Mouse (Mus musculus): ENCODE measurements at regions not wholly inside any gene's neighbourhood (a gene's known extent, or its start where the extent isn't known, plus 50 kb on each side); places are given as distances from the start of the nearest gene placed in this dataset.

DNA sequence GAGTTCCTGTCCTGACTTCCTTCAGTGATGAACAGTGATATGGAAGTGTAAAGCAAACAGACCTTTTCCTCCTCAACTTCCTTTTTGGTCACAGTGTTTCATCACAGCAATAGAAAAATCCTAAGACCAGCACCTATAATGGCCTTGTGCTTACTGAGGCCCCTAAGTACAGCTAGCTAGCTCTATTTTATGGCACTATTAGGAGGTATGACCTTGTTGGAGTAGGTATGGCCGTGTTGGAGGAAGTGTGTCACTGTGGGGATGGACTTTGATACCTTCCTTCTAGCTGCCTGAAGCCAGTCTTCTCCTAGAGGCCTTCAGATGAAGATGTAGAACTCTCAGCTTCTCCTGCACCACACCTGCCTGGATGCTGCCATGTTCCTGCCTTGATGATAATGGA lies 365.6 kb upstream of the Hs6st1 start:
- no peak overlapping the region for H3K9ac ChIP-seq
- no peak for ATAC-seq (ENCODE audit: insufficient number of reproducible peaks, low FRiP score, low TSS enrichment, low read depth)
- no peak overlapping the region for H3K4me3 ChIP-seq
- H3K4me2 ChIP-seq, result no peak overlapping the region
- no peaks in the 10 kb centered on the region for H3K27me3 ChIP-seq
- WGBS, result 33% methylated on average over 1 of the region's 1 CpGs
- no peak overlapping the region for H3K27ac ChIP-seq
- H3K9me3 ChIP-seq, result no peaks in the 10 kb centered on the region
- no peaks in the 10 kb centered on the region for H3K36me3 ChIP-seq
- peaks cover 5% of the 10 kb centered on the region; the same call in 1 of the 2 replicates for H3K4me1 ChIP-seq

DNA sequence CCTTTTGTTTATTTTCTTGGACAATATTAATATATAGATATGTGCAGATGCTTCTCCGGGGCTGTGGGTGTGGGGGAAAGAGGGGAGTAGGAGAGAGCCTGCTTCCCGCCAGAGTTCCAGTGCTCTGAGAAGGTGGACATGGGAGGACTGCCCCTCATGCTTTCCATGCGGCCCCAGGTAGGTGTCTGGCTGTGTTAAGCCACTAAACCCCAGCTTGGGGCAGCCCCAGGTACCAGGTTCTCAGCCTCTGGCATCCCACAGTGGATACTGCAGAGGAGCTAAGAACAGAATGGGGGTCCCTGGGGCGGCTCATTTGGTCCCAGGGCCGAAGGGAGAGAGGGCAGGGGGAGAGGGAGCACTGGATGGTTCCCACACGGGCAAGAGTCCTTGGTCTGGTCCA lies 361.9 kb upstream of the Hs6st1 start:
- 80% methylated on average over 6 of the region's 6 CpGs for WGBS
- H3K36me3 ChIP-seq, result no peaks in the 10 kb centered on the region

DNA sequence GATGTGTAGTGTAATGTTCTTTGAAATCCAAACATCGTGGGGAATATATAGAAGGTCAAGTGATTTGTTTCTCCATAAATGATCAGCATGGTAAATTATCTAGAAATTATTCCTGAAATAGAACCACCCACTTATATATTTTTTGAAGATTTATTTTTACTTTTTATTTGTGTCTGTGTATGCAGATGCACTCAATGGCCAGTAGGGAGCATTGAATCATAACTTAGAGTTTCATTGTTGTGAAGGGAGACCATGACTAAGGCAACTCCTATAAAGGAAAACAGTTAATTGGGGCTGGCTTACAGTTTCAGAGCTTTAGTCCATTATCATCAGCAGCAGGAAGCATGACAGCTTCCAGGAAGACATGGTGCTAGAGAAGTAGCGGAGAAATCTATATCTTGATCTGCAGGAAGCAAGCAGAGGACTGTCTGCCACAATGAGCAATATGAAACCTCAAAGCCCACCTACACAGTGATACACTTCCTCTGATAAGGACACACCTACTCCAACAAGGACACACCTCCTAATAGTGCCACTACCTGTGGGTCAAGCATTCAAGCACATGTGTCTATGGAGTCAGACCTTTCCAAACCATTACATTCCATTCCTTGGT lies 359.9 kb upstream of the Hs6st1 start:
- Histone ChIP-seq H3K4me3 (no peak overlapping the region), H3K27ac (no peak overlapping the region)
- ATAC-seq (ENCODE audit: insufficient number of reproducible peaks, low FRiP score, low TSS enrichment, low read depth), result no peak

More for the DNA sequence above, 361.9 kb upstream of the Hs6st1 start:
- no peak for ATAC-seq (ENCODE audit: insufficient number of reproducible peaks, low FRiP score, low TSS enrichment, low read depth)
- H3K4me2 ChIP-seq, result no peak overlapping the region
- no peaks in the 10 kb centered on the region for H3K9me3 ChIP-seq
- H3K9ac ChIP-seq, result no peak overlapping the region
- H3K4me3 ChIP-seq, result no peak overlapping the region
- H3K4me1 ChIP-seq, result no peaks in the 10 kb centered on the region
- no peaks in the 10 kb centered on the region for H3K27me3 ChIP-seq
- H3K27ac ChIP-seq, result no peak overlapping the region

DNA sequence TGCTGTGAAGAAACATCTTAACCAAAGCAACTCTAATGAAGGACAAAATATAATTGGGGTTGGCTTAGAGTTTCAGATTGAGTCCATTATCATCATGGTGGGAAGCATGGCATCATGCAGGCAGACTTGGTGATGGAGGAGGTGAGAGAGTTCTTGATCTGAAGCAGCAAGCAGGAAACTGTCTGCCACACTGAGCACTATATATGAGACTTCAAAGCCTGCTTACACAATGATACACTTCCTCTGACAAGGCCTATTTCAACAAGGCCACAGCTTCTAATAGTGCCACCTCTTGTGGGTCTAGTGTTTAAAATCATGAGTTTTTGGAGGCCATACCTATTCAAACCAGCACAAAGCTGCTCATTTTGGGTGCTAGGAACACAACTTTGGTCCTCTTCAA lies 359.0 kb upstream of the Hs6st1 start:
- H3K9me3 ChIP-seq, result no peaks in the 10 kb centered on the region
- no peaks in the 10 kb centered on the region for H3K4me1 ChIP-seq
- H3K27me3 ChIP-seq, result no peaks in the 10 kb centered on the region
- no peaks in the 10 kb centered on the region for H3K36me3 ChIP-seq
- H3K4me3 ChIP-seq, result no peak overlapping the region
- H3K27ac ChIP-seq, result no peak overlapping the region
- no peak for ATAC-seq (ENCODE audit: insufficient number of reproducible peaks, low FRiP score, low TSS enrichment, low read depth)
- H3K9ac ChIP-seq, result no peak overlapping the region
- no peak overlapping the region for H3K4me2 ChIP-seq

More for the DNA sequence above, 359.9 kb upstream of the Hs6st1 start:
- Histone ChIP-seq H3K4me1 (no peaks in the 10 kb centered on the region), H3K9ac (no peak overlapping the region), H3K36me3 (no peaks in the 10 kb centered on the region), H3K4me2 (no peak overlapping the region), H3K27me3 (no peaks in the 10 kb centered on the region), H3K9me3 (no peaks in the 10 kb centered on the region)
- 88% methylated on average over 2 of the region's 2 CpGs for WGBS

DNA sequence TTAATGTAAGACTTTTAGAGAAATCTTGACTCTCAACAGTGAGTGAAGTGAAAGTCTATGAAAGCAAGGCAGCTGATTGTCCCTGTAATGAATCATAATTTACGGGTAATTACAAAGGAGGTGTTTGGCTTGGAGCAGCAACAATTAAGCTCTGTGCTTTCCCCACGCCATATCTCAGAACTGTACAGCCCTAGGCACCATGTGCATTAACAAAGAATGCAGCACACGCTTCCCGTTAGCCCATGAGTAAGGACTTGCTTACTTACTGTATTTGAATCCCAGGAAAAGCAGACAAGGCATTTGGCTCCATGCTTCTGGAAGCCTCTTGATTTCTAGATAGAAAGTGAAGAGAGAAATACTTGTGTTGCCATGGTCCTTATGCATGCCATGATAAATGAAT lies 354.2 kb upstream of the Hs6st1 start:
- Histone ChIP-seq H3K36me3 (no peaks in the 10 kb centered on the region), H3K9me3 (no peaks in the 10 kb centered on the region), H3K4me3 (no peak overlapping the region), H3K4me1 (no peaks in the 10 kb centered on the region), H3K9ac (no peak overlapping the region), H3K27ac (no peak overlapping the region), H3K27me3 (no peaks in the 10 kb centered on the region), H3K4me2 (no peak overlapping the region)
- WGBS, result 47% methylated on average over 4 of the region's 4 CpGs
- no peak for ATAC-seq (ENCODE audit: insufficient number of reproducible peaks, low FRiP score, low TSS enrichment, low read depth)

DNA sequence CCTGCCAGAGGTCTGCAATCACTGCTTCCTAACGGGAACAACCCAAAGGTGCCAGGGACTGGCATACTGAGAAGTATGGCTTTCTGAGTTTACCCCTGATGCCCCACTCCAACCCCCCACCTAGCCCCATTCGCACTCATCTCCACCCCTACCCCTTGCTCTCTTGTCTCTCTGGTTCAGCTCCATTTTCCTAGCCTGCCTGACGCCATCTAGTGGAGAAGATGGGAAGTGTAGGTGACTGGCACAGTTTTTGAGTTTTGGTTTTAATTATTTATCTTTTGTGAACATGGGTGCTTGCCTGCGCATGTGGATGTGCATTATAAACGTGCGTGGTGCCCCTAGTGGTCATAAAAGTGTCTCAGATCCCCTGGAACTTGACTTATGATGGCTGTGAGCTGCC lies 352.3 kb upstream of the Hs6st1 start:
- Histone ChIP-seq H3K9ac (no peak overlapping the region), H3K4me2 (no peak overlapping the region), H3K36me3 (no peaks in the 10 kb centered on the region), H3K27me3 (no peaks in the 10 kb centered on the region), H3K4me3 (no peak overlapping the region), H3K9me3 (no peaks in the 10 kb centered on the region), H3K27ac (no peak overlapping the region), H3K4me1 (no peaks in the 10 kb centered on the region)
- 61% methylated on average over 6 of the region's 6 CpGs for WGBS
- ATAC-seq (ENCODE audit: insufficient number of reproducible peaks, low FRiP score, low TSS enrichment, low read depth), result no peak

DNA sequence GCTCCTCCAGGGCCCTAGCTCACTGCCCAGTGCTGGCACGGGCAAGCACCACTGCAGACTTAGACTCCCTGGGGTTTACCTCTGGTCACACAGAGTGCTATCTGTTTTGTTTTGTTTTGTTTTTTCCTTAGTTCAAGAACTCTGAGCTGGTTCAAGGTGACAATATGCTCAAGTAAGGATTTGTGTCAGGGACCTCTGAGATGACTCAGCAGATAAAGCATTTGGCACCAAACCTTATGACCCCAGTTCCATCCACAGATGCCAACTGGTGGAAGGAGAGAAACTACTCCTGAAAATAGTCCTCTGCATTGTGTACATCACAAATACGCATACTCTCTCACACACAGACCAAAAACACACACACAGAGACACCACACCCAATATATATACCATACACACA lies 351.0 kb upstream of the Hs6st1 start:
- H3K27ac ChIP-seq, result no peak overlapping the region
- no peaks in the 10 kb centered on the region for H3K36me3 ChIP-seq
- no peak overlapping the region for H3K9ac ChIP-seq
- WGBS, result 92% methylated on average over 2 of the region's 2 CpGs
- no peaks in the 10 kb centered on the region for H3K4me1 ChIP-seq
- no peaks in the 10 kb centered on the region for H3K27me3 ChIP-seq
- H3K4me3 ChIP-seq, result no peak overlapping the region
- no peak overlapping the region for H3K4me2 ChIP-seq
- no peaks in the 10 kb centered on the region for H3K9me3 ChIP-seq
- ATAC-seq (ENCODE audit: insufficient number of reproducible peaks, low FRiP score, low TSS enrichment, low read depth), result no peak

DNA sequence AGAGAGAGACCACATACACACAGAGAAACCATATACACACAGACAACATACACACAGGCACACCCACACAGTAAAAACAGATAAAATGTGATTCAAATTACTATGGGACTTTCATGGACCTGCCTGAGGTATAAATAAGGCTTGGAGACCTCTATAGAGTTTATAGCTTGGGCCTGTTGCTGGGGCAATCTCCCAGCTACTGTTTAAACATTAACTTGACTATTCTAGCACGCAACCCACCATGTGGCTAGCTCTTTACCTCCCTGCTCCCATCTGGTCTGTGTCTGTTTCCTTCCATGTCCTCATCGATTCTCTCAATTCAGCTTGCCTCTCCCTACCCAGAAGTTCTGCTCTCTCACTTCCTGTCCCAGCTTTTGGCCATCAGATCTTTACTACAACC lies 350.5 kb upstream of the Hs6st1 start:
- H3K9ac ChIP-seq, result no peak overlapping the region
- H3K27me3 ChIP-seq, result no peaks in the 10 kb centered on the region
- ATAC-seq (ENCODE audit: insufficient number of reproducible peaks, low FRiP score, low TSS enrichment, low read depth), result no peak
- no peak overlapping the region for H3K27ac ChIP-seq
- WGBS, result 74% methylated on average over 2 of the region's 2 CpGs
- no peaks in the 10 kb centered on the region for H3K36me3 ChIP-seq
- no peaks in the 10 kb centered on the region for H3K4me1 ChIP-seq
- no peak overlapping the region for H3K4me3 ChIP-seq
- no peaks in the 10 kb centered on the region for H3K9me3 ChIP-seq
- H3K4me2 ChIP-seq, result no peak overlapping the region

DNA sequence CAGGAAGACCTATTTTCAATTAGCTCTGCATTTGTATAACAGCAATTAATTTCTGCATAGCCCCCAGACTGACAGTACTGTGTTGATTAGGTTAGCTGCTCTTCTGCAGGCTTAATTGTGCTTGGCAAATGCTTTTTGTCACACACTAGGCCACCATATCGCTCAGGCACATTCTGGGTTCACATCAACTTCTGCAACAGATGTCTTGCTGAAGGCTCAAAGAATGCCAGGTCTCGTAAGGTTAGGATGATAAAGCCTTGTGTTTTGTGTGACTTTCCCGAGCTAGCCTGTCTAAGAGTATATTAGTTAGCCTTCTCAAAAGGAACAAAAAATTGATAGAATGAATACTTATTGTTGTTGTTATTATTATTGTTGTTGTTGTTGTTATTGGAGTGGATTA lies 348.1 kb upstream of the Hs6st1 start:
- Histone ChIP-seq H3K4me1 (no peaks in the 10 kb centered on the region), H3K4me3 (no peak overlapping the region), H3K27ac (no peak overlapping the region), H3K36me3 (no peaks in the 10 kb centered on the region), H3K9ac (no peak overlapping the region), H3K9me3 (no peaks in the 10 kb centered on the region), H3K27me3 (no peaks in the 10 kb centered on the region), H3K4me2 (no peak overlapping the region)
- WGBS, result 84% methylated on average over 3 of the region's 3 CpGs
- ATAC-seq (ENCODE audit: insufficient number of reproducible peaks, low FRiP score, low TSS enrichment, low read depth), result no peak

DNA sequence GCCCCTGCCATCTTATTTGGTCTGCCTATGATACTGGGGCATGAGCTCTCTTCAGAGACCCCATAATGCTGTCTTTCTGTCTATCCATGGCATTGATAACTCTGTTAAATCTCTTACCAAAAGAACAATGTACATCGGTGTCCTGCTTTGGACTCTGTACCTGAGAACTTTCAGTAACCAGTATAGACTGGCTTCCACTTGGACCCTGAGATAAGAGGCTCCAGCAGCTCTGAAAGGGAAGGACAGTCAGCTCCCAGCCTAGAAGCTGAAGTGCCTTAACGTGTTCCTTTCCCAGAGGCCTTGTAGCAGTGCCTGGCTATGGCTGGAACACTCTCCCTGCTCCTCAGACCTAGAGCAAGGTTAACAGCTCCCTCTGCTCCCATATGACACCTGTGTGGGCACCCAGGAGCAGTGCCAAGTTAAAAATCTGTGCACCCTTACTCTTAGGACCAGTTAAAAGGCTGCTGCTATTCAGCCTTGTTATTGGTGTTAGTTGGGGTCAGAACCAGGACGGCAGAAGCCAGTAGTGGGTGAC lies 343.8 kb upstream of the Hs6st1 start:
- Histone ChIP-seq H3K9me3 (no peaks in the 10 kb centered on the region), H3K4me3 (no peak overlapping the region), H3K36me3 (no peaks in the 10 kb centered on the region), H3K4me1 (no peaks in the 10 kb centered on the region), H3K27me3 (no peaks in the 10 kb centered on the region; the same call in 1 of the 2 replicates), H3K4me2 (no peak overlapping the region), H3K27ac (no peak overlapping the region), H3K9ac (no peak overlapping the region)
- no peak for ATAC-seq (ENCODE audit: insufficient number of reproducible peaks, low FRiP score, low TSS enrichment, low read depth)
- WGBS, result 66% methylated on average over 3 of the region's 3 CpGs

DNA sequence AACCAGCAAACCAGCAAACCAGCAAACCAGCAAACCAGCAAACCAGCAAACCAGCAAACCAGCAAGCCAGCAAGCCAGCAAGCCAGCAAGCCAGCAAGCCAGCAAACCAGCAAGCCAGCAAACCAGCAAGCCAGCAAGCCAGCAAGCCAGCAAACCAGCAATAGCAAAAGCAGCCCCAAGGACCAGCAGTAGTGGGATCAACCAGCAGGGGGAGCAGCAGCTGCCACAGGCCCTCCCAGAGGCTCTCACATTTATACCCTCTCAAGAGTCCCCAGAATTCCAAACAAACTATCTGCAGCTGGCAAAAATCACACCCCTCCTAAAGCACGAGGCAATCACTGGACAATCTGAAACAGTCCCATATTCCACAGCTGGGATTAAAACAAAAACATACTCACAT lies 341.6 kb upstream of the Hs6st1 start:
- no peaks in the 10 kb centered on the region; the same call in 1 of the 2 replicates for H3K27me3 ChIP-seq
- no peaks in the 10 kb centered on the region for H3K9me3 ChIP-seq
- ATAC-seq (ENCODE audit: insufficient number of reproducible peaks, low FRiP score, low TSS enrichment, low read depth), result no peak

DNA sequence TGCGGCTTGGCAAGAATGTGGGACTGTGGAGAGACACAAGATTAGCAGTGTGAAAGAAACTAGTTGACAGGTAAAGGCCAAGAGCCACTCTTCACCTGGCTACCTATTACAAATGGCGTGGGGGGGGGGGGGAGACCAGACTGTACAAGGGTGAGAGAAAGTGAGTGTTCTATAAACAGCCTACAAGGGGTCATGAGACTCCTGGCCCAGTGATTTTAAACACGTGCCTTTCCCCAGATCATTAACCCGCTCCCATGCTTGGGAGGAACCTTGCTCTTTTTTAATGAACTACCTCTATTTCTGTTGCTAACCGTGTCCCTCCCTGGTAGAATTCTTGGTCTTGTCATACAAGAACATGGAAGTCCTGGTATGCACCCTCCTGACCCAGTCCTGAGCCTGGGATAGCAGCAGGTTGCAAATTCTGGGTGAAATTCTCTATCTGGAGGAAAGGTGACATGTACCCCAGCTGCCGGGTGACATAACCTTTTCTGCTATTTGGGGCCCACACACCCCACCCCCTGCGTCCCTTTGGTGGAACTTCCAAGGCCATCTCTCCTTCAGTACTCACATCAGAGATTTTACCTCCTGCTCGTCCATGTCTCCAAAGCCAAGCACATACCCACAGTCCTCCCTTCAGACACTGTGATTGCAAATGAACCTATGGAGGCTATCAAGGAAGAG lies 340.8 kb upstream of the Hs6st1 start:
- ATAC-seq (ENCODE audit: insufficient number of reproducible peaks, low FRiP score, low TSS enrichment, low read depth), result no peak
- Histone ChIP-seq H3K4me2 (no peak overlapping the region), H3K4me3 (no peak overlapping the region), H3K9ac (no peak overlapping the region), H3K9me3 (no peaks in the 10 kb centered on the region), H3K4me1 (no peaks in the 10 kb centered on the region), H3K27ac (no peak overlapping the region), H3K36me3 (no peaks in the 10 kb centered on the region), H3K27me3 (no peaks in the 10 kb centered on the region; the same call in 1 of the 2 replicates)
- 86% methylated on average over 8 of the region's 8 CpGs for WGBS

More for the DNA sequence above, 341.6 kb upstream of the Hs6st1 start:
- Histone ChIP-seq H3K4me1 (no peaks in the 10 kb centered on the region), H3K4me2 (no peak overlapping the region), H3K4me3 (no peak overlapping the region), H3K27ac (no peak overlapping the region), H3K36me3 (no peaks in the 10 kb centered on the region), H3K9ac (no peak overlapping the region)
- 17% methylated on average over 1 of the region's 1 CpGs for WGBS
